Mouse (Mus musculus) kidney, postnatal 10 days (tissue): ENCODE results near the gene Srp68.
"Not testable (repeated sequence)": the region's sequence is repeated elsewhere in the genome, so short reads cannot be mapped to it uniquely, and the experiment has no call there.

Experiments used
- DNase-seq: peaks from one replicate; pipeline ENCODE4 v3.0.0; 2021; ENCODE audit warnings: mixed read lengths

Gene Srp68

GRCm38 (mm10) chr11:116282912-116283521 lies 9.0 kb upstream of the Srp68 start:
- DNase-seq = no peak

GRCm38 (mm10) chr11:116282089-116282488 lies 8.1 kb upstream of the Srp68 start:
- peak; percentile 61 for DNase-seq

- DNase-seq = no peak
Measured at GRCm38 (mm10) chr11:116281671-116282070, 7.7 kb upstream of the Srp68 start.

DNA sequence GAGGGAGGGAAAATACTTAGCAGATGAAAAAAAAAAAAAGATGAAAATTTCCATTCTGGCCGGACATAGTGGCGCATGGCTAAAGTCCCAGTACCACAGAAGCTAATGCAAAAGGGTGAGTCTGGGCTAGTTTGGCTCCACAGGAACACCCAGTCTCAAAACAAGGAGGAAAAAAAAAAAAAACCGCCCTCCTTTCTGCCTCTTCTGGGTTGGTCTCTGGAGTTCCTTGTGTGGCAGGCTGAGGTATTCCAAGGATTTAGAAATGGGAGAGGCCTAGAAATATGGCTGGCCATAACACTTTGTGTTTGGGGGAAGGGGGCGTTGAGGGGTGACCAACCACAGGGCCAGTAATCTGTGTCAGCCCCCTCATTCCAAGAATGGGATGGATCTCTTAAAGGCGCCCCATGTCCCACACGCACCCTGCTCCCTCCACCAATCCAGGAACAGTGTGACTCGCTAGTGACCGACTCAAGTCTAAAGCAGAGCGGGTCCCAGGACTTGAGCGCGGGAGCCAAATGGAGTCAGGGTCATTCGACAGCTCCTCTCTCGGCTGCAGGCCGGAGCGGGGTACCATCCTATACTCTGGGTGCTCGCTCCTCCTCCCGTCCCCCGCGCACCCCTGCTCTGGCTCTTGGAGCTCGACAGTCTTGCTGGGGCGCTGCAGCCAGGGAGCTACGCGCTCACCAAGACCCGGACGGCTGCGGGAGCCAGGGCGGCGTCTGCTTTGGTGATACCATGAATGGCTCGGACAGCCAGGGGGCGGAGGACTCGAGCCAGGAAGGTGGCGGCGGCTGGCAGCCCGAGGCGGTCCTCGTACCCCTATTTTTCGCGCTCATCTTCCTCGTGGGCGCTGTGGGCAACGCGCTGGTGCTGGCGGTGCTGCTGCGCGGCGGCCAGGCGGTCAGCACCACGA lies 7.0 kb upstream of the Srp68 start, which contains the start of gene Galr2:
Gene Galr2 (plus strand): TSS at position 189 of the 913 bp plus-strand sequence.
- DNase-seq = no peak

- not testable (repeated sequence) for DNase-seq
Measured at GRCm38 (mm10) chr11:116277184-116277583, 3.2 kb upstream of the Srp68 start.

DNA sequence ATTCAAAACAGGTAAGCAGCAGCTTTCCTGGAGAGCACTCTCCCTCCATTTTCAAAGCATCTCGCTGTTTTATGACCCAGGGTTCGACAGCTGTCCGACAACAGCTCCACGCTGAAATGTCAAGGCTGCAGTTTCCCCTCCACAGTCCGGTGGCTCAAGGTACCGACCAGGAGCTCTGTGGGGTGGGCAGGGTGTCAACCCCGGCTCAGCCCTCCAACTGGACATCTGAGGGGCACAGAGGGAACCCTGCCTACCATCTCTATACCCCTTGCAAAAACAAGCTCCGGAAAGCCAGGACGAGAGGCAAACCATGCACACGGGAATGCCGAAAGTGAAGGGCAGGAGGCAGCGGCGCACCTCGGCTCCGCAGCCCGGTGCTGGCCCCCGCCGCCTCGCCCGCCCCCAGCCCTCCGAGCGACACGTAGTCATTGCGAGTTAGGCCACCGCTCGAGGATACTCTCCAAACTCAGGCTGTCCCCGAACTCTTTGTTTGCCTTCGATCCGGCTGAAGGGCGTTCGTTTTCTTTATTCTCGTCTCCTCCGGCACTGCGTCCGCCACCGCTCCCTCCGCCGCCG lies 460 bp downstream of the Srp68 start:
- DNase-seq = no peak

- no peak for DNase-seq
Measured at GRCm38 (mm10) chr11:116272589-116273468, 1.2 kb downstream of the Srp68 start.

GRCm38 (mm10) chr11:116269560-116269959 lies 4.5 kb downstream of the Srp68 start:
- DNase-seq = no peak

DNA sequence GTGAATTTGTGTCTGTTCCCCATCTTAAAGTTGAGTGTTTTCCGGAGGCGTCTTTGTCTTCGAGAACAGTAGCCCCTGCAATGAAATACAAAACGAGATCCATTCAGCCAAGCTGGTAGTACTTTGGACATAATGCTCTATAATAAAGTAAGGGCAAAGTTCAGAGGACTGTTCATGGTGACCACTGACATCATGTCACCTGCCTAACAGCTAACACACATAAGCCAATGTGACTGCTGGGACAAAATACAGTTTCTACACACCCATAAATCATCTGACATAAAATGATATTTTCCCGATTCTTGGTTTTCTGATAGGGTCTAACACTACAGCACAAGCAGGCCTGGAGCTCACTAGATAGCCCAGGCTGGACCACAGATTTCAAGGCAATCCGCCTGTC lies 5.7 kb downstream of the Srp68 start:
- DNase-seq = no peak

DNA sequence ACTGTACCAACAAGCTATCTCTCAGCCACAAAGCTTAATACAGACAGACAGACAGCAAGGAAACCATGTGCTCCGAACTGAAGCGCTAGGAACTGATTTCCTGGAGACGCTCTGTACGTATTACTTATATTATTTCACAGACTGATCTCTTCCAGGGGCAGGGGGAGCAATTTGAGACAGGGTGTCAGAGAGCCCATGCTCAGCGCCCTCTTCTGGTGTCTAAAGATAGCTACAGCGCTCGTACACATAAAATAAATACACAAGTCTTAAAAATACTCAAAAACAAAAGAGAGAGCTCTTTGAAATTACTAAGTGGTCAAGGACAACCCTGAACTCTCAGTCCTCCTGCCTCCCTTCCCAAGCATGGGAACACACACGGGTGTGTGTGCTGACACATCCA lies 6.4 kb downstream of the Srp68 start:
- DNase-seq = no peak

GRCm38 (mm10) chr11:116265850-116266249 lies 8.2 kb downstream of the Srp68 start:
- no peak for DNase-seq

GRCm38 (mm10) chr11:116265352-116265751 lies 8.7 kb downstream of the Srp68 start:
- DNase-seq = no peak

- no peak for DNase-seq
Measured at GRCm38 (mm10) chr11:116260259-116260658, 13.8 kb downstream of the Srp68 start.

DNA sequence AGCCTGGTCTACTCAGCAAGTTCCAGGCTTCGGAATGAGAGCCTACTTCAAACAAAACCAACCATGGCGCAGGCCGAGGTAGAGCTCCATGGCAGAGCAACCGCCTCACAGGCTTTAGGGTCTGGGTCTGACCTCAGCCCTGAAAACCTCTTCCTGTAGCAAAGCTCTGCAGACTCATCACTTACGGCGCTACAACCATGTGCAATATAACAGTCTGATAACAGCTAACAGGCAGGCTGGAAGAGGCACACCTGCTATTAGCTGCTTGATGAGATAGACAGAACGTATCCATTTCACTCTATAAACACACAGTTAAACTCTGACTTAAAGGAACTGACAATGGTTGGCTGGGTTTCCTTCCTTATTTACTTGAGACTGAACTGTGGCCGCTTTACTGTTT lies 14.6 kb downstream of the Srp68 start:
- no peak for DNase-seq

GRCm38 (mm10) chr11:116255982-116256675 lies 17.9 kb downstream of the Srp68 start:
- no peak for DNase-seq

DNA sequence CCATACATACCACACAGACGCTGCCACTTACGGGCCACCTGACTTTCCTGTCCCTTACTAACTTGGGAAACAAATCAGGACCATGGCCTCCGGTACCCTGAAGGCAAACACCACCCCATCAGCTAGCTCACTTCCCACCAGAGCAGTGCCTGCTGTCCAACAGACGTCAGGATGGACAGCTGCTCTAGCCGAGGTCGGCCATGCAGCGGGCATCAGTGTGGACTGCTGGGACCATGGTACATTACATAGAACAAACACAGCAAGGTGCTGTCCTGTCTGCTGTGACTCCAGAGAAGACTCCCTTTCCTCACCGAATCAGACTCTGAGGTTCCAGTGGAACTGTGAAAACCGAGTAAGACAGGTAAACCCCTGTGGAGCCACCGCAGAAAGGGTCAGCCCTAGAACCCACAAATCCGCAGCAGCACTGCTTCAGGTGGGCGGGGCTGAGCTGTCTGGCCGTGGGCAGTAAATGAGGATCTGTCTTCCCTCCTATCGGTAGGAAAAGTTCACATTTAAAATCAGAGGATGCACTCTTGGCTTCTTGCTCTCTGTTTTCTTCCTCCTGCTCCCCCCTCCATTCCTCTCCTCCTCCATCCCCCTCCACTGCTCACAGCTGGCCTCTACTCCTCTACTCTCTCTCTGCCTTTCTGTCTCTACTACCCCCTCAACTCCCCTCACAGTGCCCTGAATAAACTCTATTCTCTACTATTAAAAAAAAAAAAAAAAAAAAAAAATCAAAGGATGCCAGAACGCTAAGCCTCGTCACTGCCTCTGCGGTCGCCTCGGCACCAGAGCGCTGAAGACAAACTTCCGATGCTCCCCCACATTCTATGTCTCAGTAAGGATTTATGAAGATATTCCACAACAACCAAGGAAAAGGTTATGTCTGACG lies 18.7 kb downstream of the Srp68 start:
- DNase-seq = no peak

- DNase-seq = peak; percentile 66
Measured at GRCm38 (mm10) chr11:116254627-116255026, 19.4 kb downstream of the Srp68 start.

DNA sequence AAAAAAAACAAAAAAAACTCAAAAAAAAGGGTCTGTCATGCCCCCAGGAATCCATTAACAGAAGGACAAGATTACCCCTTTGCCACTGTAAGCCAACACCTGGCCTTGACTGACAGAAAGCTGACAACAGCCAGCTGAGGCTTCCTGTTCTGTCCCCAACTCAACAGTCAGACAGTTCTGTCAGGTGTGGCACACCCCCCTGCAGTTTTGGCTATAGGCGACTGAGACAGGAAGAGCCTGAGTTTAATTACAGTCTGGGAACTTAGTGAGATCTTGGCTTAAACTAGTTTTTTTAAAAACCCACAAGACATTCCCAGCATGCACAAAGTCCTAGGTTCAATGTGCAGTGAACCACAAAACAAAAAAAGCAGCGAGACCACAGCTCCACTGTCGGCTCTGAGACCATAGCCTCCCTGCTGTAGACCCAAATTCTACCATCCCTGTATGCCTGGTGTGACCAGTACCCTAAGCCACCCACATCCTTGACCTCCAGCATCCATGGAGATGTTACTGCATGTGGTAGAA lies 20.9 kb downstream of the Srp68 start:
- DNase-seq = no peak

GRCm38 (mm10) chr11:116250898-116251297 lies 23.1 kb downstream of the Srp68 start:
- DNase-seq = no peak

DNA sequence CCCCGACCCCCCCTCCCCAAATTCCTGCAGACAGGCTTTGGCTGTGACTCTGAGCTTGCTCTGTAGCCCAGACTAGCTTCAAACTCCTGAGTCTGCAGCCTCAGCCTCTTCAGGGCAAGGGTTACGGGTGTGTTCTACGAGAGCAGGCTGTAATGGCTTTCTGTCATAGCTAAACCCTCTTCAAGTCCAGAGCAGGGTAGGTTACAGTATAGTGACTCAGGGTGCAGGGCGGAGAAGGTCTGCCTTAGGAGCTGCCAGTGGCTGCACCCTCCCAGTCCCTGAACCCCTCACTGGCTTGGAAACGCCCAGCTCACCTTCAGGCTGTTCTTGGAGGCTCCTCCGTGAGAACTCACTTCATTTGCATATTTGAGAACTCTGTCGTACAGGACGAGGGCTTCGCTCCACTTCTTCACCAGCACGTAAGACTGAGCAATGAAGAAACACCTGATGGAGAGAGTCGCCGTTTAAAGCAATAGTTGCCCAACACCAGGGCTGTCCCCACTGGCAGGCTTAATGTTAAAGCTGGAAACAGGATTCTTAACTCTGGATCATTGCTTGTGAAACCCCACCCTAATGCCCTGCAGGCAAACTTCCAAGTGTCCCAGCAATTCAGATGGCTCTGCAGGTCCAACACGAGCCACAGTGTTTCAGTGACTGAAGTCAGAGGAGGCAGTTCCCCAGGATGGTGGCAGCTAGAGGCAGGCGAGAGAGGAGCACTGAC lies 26.4 kb downstream of the Srp68 start:
- DNase-seq = no peak
